Mouse (Mus musculus): ENCODE measurements around the gene Alk.

DNA sequence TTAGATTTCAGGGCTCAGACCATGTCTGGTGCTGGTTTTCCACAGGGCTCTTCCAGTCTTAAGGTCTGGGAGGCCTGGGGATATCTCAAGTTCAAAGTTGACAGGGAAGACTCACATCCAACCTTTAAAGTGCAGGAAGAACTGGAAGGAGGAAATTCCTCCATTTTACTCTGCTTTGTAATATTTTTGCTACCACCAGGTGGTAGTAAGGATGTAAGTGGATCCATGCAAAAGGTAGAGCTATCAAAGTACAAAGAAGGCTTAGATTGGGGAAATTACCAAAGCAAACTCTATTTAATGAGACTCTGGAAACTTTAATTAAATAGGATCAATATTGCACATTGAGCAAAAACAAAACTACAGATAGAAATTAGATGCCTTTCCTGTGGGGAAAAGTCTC lies 284.9 kb downstream of the Alk start:
- TF ChIP-seq CTCF (IDR thresholded peaks at IDR 0.05; ENCODE audit: low read depth): no peak
- TF ChIP-seq EP300 (IDR thresholded peaks at IDR 0.05; ENCODE audit: low read depth): no peak

Measured in liver, embryonic 14.5 days (tissue).